Mouse (Mus musculus) heart, adult 18-20 months (tissue): ENCODE results near the gene Uqcr11. TPM values are rescaled to one million over a fixed set of nuclear protein-coding genes. Genes with fewer than 3 reads are reported as not detected.

ENCODE experiments used
- DNase-seq, 2 experiments: peaks; one replicate each; pipeline ENCODE4 v3.0.0; 2021 to 2022; ENCODE audit warnings: mixed read lengths in 1 of 2
- microRNA-seq, 2 experiments: library from miRNA; unstranded; fragments of <30 nt; microRNA quantifications; one replicate each; pipeline ENCODE4 v1.2.0; 2022
- total RNA-seq, 2 experiments: library from RNA; stranded (reverse); gene quantifications; 2 replicates each; pipeline ENCODE4 v1.2.3; 2021

Gene Uqcr11
- total RNA-seq, 2 experiments from 2014 or later: 1,809 to 1,881 TPM

DNA sequence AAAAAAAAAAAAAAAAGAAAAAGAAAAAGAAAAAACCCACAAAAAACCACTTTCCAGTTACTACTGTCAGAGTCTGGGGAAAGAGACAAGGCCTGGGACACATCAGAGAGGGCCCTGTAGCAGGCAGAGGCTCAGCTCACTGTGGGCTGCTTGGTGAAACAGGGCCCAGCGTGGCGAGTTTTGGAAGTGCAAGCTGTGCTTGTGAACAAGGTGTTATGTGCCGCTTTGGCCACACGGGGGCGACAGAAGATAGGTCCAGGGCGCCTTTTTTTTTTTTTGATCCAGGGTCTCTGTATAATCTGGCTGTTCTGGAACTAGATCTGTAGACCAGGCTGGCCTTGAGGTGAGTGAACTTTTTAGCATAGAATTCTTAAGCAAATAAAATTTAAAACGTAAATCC, 30.5 kb downstream of the Uqcr11 start:
- DNase-seq: peak; percentile 85 to 96

DNA sequence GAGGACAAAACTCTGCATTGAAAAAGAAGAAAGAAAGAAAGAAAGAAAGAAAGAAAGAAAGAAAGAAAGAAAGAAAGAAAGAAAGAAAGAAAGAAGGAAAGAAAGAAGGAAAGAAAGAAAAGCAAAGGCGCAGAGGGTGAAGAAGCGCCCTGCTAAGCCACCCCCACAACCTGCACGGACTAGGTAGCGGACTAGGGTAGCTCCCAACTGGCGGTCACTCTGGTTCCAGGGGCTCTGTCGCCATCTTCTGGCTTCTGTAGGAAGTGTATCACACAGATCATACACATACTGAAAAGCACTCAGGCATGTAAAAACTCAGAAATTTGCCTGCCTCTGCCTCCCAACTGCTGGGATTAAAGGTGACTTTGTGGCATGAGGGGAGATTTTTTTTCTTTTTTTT, 32.6 kb downstream of the Uqcr11 start:
- peak; percentile 73 to 86 for DNase-seq

GRCm38 (mm10) chr10:80372706-80373105, 33.9 kb downstream of the Uqcr11 start:
- no peak for DNase-seq

DNA sequence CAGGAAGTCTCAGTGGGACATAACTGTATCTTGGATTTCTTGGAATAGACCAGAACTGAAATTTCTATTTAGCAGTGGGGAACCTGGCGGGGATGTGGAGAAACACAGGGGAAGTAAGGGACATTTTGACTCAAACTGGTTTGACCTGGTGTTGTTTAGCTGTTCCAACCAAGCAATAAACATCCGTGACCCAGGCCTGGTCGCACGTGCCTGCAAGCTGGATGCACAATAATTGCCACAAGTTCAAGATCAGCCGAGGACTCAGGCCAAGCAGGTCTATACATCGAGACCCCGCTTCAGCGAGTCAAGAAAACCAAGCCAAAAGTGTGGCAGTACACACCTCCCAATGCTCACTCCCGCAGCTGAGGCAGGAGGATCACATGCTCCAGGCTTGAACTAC, 34.6 kb downstream of the Uqcr11 start:
- DNase-seq: no peak

GRCm38 (mm10) chr10:80371411-80371966, 35.1 kb downstream of the Uqcr11 start:
- DNase-seq: no peak

DNA sequence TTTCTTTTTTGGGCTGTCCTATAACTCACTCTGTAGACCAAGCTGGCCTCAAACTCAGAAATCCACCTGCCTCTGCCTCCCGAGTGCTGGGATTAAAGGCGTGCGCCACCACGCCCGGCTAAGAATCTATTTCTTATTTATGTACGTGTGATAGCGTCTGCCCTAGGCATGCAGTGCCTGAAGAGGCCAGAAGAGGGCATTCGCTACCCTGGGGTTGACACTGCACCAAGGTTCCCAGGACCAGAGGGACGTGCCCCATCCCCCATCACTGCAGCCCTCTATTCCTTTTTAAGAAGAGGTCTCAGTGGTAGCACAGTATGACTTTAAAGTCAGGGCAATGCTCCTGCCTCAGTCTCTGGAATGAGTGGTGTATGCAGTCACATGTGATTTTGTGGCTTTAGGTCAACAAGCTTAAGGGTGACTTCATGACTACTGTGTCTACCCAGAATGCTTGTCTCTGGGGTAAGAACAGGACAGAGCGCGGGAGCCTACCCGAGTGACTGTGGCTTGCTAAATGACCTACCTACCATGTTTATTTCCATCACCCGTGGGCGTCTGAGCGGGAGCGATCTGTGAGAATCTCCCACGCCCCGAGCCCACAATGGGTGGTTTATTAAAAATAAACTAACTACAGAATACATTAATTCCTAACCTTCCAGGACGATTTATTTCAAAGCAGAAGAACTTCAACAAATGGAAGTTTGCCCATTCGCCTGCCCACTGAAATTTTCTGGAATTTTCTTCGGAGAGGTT, 36.5 kb downstream of the Uqcr11 start:
- no peak for DNase-seq

DNA sequence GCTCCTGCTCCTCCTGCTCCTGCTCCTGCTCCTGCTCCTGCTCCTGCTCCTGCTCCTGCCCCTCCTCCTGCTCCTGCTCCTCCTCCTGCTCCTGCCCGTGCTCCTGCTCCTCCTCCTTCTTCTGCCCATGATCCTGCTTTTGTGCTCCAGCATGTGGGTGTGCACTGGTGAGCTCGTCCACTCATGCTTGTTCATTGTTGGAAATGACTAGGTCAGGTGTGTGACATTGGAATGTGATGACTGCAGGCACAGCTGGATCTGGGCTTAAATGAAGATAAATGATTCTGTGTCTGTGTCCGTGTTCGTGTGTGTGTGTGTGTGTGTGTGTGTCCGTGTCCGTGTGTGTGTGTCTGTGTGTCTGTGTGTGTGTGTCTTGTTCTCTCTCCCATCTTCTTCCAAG, 38.2 kb downstream of the Uqcr11 start:
- no peak for DNase-seq

DNA sequence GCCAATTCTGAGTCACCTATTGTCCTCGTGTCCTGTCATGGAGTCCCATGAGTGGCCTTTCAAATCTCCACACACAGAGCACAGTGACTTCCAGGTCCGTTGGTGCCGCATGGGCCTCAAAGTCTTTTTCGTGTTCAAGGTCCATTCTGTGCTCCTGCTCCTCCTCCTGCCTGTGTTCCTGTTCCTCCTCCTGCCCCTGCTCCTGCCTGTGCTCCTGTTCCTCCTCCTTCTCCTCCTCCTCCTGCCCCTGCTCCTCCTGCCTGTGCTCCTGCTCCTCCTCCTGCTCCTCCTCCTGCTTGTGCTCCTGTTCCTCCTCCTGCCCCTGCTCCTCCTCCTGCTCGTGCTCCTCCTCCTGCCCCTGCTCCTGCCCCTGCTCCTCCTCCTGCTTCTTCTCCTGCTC, 38.7 kb downstream of the Uqcr11 start:
- no peak for DNase-seq

DNA sequence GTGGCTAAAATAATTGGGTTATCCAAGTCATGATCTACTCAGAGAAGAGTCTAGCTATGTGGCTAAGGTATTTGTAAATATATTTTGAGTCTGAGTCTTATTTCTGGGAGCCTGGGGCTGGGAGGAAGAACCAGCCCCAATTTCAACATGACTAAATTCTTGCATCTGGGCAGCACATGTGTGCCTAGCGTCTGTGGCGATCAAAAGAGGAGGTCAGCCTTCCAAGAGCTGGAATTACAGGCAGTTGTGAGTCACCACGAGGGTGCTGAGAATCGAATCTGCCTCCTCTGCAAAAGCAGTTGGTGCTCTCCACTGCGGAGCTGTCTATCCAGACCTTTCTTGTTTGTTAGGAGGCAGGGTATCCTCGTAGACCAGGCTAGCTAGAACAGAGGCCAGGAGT, 40.9 kb downstream of the Uqcr11 start:
- DNase-seq: no peak

DNA sequence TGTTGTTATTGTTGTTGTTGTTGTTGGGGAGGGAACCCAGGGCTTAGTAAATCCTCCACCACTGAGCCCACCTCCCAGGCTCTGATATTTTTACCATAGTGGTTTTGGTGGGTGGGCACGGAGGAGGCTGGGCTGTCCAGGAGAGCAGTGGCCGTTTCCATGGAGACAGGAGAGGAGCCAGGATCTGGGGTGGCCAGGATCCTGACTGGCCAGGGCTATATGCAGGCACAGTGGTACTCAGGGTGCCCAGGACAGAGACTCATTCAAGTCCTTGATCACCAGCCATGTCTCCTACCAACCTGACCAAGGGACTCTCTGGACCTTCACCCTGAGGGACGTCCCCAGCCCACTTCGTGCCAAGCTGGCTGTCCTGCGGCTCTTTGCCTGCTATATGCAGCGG, 42.9 kb downstream of the Uqcr11 start:
- DNase-seq: no peak

- peak in 1 of 2 experiments; percentile 54 for DNase-seq
Observed at GRCm38 (mm10) chr10:80357994-80358639, 48.5 kb downstream of the Uqcr11 start.

DNA sequence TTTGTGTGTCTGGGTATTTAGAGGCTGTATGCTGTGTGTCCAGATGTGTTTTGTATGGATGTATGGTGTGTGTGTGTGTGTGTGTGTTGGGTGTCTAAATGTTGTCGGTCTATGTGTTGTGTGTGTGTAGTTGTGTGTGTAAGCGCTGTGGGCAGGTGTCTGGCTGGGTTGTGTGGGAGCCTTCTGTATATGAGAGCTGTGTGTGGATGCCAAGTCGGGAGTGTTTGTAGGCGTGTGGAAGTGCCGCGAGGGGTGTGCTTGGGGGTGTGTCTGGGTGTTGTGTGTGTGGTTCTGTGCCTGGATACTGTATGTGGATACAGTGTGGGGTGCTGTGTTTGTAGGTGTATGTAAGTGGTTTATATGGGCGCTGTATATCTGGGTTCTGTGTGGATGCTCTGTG, 49.3 kb downstream of the Uqcr11 start:
- DNase-seq: no peak

DNA sequence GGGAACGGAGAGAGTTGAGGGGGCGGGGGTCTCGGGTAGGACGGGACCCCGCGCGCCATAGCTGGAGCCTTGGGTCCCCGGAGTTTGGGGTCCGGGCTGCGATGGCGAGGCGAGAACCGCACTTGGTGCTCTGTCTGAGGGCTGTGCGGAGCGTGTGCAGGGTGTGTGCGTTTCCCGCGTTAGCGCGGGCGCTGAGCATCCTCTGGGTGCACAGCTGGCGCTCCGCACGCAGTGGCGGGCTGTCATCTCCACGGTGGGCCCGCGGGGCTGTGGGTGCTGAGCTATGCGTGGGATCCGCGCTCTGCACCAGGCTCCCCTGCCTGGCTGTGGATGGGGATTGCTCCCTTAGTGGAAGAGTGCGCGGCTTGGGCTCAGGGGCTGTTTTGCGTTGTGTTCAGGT, 49.9 kb downstream of the Uqcr11 start:
- DNase-seq: no peak

GRCm38 (mm10) chr10:80356001-80356682, 50.5 kb downstream of the Uqcr11 start, which contains the start of gene Plk5:
Gene Plk5 (plus strand): TSS chr10:80356459.
- no peak for DNase-seq

DNA sequence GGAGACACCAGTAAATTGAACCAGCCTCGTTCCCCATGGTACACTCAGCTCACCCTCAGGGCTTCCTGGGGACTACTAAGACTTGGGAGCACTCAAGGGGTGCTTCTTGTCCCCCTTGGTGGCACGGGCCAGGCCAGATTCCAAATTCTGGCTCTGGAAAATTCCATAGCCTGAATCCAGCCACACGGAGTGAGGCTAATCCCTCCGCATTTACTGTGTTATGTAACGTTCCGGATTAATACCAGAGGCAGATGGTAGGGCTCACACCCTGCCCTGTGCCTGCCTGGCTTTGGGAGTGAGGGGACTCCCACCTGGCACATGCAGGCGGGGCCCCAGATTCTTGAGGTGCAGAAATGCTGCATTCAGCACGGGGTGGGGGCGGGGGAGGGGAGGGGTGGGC, 51.2 kb downstream of the Uqcr11 start:
- DNase-seq: no peak

Small RNA genes within 50 kb of the gene (microRNA-seq; reads per million reads assigned to microRNA genes)
- 0 reads per million in 2 experiments for gene Gm22721

Other genes with a start within 250 kb of the Uqcr11 start
- gene Cirbp, start 240.8 kb downstream of the Uqcr11 start, total RNA-seq: 10 to 100 TPM; 46.3 to 54.9 TPM
- 1 to 10 TPM; 4.2 to 5.7 TPM for gene 1600002K03Rik, start 233.9 kb downstream of the Uqcr11 start, total RNA-seq
- gene Efna2, start 227.3 kb downstream of the Uqcr11 start, total RNA-seq: 1 to 10 TPM in 1 of 2 experiments, under 1 TPM in 1; 0.98 to 1.3 TPM
- 10 to 100 TPM; 11.4 to 14.2 TPM for gene Mum1, start 180.4 kb downstream of the Uqcr11 start, total RNA-seq
- 1,000 to 10,000 TPM; 1,019 to 1,055 TPM for gene Ndufs7, start 157.7 kb downstream of the Uqcr11 start, total RNA-seq
- 10 to 100 TPM in 1 of 2 experiments, 1 to 10 TPM in 1; 8.9 to 14.8 TPM for gene Gamt, start 145.8 kb downstream of the Uqcr11 start, total RNA-seq
- gene Dazap1, start 145.3 kb downstream of the Uqcr11 start, total RNA-seq: 10 to 100 TPM; 46.9 to 58.8 TPM
- gene Rps15, start 114.4 kb downstream of the Uqcr11 start, total RNA-seq: 100 to 1,000 TPM; 745 to 872 TPM
- 1 to 10 TPM; 2.6 to 2.8 TPM for gene Apc2, start 110.9 kb downstream of the Uqcr11 start, total RNA-seq
- gene 2310011J03Rik, start 86.3 kb downstream of the Uqcr11 start, total RNA-seq: 10 to 100 TPM; 15.8 to 16.6 TPM
- 1 to 10 TPM; 1.3 TPM for gene Pcsk4, start 77.3 kb downstream of the Uqcr11 start, total RNA-seq
- gene Reep6, start 76.9 kb downstream of the Uqcr11 start, total RNA-seq: 1 to 10 TPM; 4.8 to 5.3 TPM
- gene Adamtsl5, start 58.4 kb downstream of the Uqcr11 start, total RNA-seq: 10 to 100 TPM; 75.6 to 80.1 TPM
- 1 to 10 TPM in 1 of 2 experiments, under 1 TPM in 1; 0.69 to 1.2 TPM for gene Plk5, start 50.4 kb downstream of the Uqcr11 start, total RNA-seq
- 1 to 10 TPM; 6.4 to 7.8 TPM for gene Mex3d, start 19.2 kb downstream of the Uqcr11 start, total RNA-seq
- gene Mbd3, start 7.3 kb downstream of the Uqcr11 start, total RNA-seq: 10 to 100 TPM; 93.3 to 97.7 TPM
- 10 to 100 TPM; 15.6 to 17.3 TPM for gene Tcf3, start 26.8 kb upstream of the Uqcr11 start, total RNA-seq
- gene Onecut3, start 88.0 kb upstream of the Uqcr11 start, total RNA-seq: under 1 TPM in 1 of 2 experiments, not detected in 1; 0.05 TPM
- gene Atp8b3, start 132.3 kb upstream of the Uqcr11 start, total RNA-seq: not detected
- 10 to 100 TPM; 11.2 to 11.6 TPM for gene Rexo1, start 154.7 kb upstream of the Uqcr11 start, total RNA-seq
- gene Klf16, start 170.5 kb upstream of the Uqcr11 start, total RNA-seq: 1 to 10 TPM; 5.2 to 5.5 TPM
- gene Abhd17a, start 183.5 kb upstream of the Uqcr11 start, total RNA-seq: 10 to 100 TPM; 40.6 to 44.8 TPM
- gene Scamp4, start 196.0 kb upstream of the Uqcr11 start, total RNA-seq: 10 to 100 TPM; 20.1 to 22.2 TPM
- gene Adat3, start 196.1 kb upstream of the Uqcr11 start, total RNA-seq: 1 to 10 TPM; 1.1 to 1.5 TPM
- under 1 TPM; 0.15 to 0.46 TPM for gene Gm49322, start 199.2 kb upstream of the Uqcr11 start, total RNA-seq
- 100 to 1,000 TPM; 121 to 132 TPM for gene Csnk1g2, start 216.0 kb upstream of the Uqcr11 start, total RNA-seq